Mouse (Mus musculus) embryonic facial prominence, embryonic 11.5 days (tissue): Measurements from ENCODE around the gene Creb3l4. TPM values are rescaled to one million over a fixed set of nuclear protein-coding genes. Genes with fewer than 3 reads are reported as not detected.
A peak's percentile ranks its signal among the peaks of the same experiment; 100 is the strongest.
"Not testable (repeated sequence)": the region's sequence is repeated elsewhere in the genome, so short reads cannot be mapped to it uniquely, and the experiment has no call there.

Experiments
- ATAC-seq: fragments of 200-750 bp; cut with Nextera tagmentation; replicated peaks from 2 replicates; pipeline ENCODE4 v1.8.0; 2017; ENCODE audit warnings: low read depth; ENCODE audit not compliant: insufficient number of reproducible peaks, low FRiP score, low TSS enrichment
- DNase-seq: peaks from one replicate; pipeline ENCODE4 v3.0.0-alpha.2; 2015; ENCODE audit warnings: low spot score
- H3K27ac ChIP-seq: fragments of 300-500 bp; sonication (generic); replicated peaks from 2 replicates; pipeline ENCODE4 v1.5.1; 2014; ENCODE audit warnings: mild to moderate bottlenecking, low read depth, low read length, control low read depth
- H3K27me3 ChIP-seq: fragments of 300-500 bp; sonication (generic); 2 replicates; pipeline ENCODE4 v1.6.1; 2014; ENCODE audit warnings: mild to moderate bottlenecking, low read length, moderate library complexity, mixed read lengths; ENCODE audit not compliant: control insufficient read depth, insufficient read depth
- H3K36me3 ChIP-seq: fragments of 300-500 bp; sonication (generic); replicated peaks from 2 replicates; pipeline ENCODE4 v1.6.1; 2014; ENCODE audit warnings: low read depth, mild to moderate bottlenecking, low read length, moderate library complexity, mixed read lengths; ENCODE audit not compliant: control insufficient read depth, insufficient read depth
- H3K4me1 ChIP-seq: fragments of 300-500 bp; sonication (generic); 2 replicates; pipeline ENCODE4 v1.6.1; 2014; ENCODE audit warnings: low read length, mixed read lengths; ENCODE audit not compliant: control insufficient read depth, insufficient read depth
- H3K4me2 ChIP-seq: fragments of 300-500 bp; sonication (generic); 2 replicates; pipeline ENCODE4 v1.6.1; 2014; ENCODE audit warnings: low read depth, mild to moderate bottlenecking, control low read depth, low read length, moderate library complexity
- H3K4me3 ChIP-seq: fragments of 300-500 bp; sonication (generic); 2 replicates; pipeline ENCODE4 v1.5.1; 2014; ENCODE audit warnings: low read depth, low read length, control low read depth
- H3K9ac ChIP-seq: fragments of 300-500 bp; sonication (generic); replicated peaks from 2 replicates; pipeline ENCODE4 v1.6.1; 2014; ENCODE audit warnings: mild to moderate bottlenecking, control low read depth, low read length
- H3K9me3 ChIP-seq: fragments of 300-500 bp; sonication (generic); replicated peaks from 2 replicates; pipeline ENCODE4 v1.6.1; 2016; ENCODE audit warnings: mild to moderate bottlenecking, low read length, inconsistent platforms, mixed read lengths; ENCODE audit not compliant: control insufficient read depth
- WGBS: fragments of 180-500 bp; shearing (Covaris S2); extraction: QIAGEN DNeasy Blood & Tissue Kit; methylation state at CpG from one replicate; pipeline ENCODE4 v1.1.7; 2014; 5-methylcytosine and 5-hydroxymethylcytosine counted together
- polyA plus RNA-seq: library from polyadenylated mRNA; unstranded; fragments of >200 nt; fragmentation: Nextera tagmentation; extraction: Ambion mirVana; gene quantifications from 2 replicates; pipeline ENCODE4 v1.2.1, GENCODE M21; 2014

Gene Creb3l4
- polyA plus RNA-seq, 1 experiment from 2014 or later: 7.7 TPM

- H3K27me3 ChIP-seq, DNase-seq, H3K36me3 ChIP-seq, H3K27ac ChIP-seq, H3K9me3 ChIP-seq, H3K4me3 ChIP-seq, H3K4me2 ChIP-seq, H3K4me1 ChIP-seq, H3K9ac ChIP-seq: not testable (repeated sequence)
- 86% methylated on average over 1 of the region's 1 CpGs for WGBS
- peak; percentile 7; the same call in 1 of the 2 replicates for ATAC-seq
Observed at GRCm38 (mm10) chr3:90253174-90253573, 9.9 kb upstream of the Creb3l4 start.

DNA sequence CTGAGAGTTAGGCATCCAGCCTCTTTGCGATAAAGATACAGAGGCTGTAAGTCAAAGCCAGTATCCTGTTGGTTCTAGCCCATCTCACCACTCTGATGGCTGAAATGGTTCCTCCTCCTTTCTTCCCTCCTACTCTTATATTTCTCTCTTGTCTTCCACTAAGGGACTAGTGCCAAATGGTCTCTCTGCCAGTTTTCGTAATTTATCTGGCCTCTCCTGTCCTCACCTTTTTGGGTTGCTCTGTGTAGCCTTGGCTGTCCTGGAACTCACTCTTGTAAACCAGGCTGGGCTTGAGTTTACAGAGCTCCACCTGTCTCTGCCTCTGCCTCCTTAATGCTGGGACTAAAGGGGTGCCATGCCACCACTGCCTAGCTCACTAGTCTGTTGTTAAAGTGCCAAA lies 9.3 kb upstream of the Creb3l4 start:
- H3K9ac ChIP-seq, ATAC-seq, H3K27ac ChIP-seq, H3K4me3 ChIP-seq, DNase-seq, H3K4me1 ChIP-seq, H3K9me3 ChIP-seq, H3K4me2 ChIP-seq, H3K27me3 ChIP-seq, H3K36me3 ChIP-seq: not testable (repeated sequence)
- WGBS: 98% methylated on average over 2 of the region's 2 CpGs

DNA sequence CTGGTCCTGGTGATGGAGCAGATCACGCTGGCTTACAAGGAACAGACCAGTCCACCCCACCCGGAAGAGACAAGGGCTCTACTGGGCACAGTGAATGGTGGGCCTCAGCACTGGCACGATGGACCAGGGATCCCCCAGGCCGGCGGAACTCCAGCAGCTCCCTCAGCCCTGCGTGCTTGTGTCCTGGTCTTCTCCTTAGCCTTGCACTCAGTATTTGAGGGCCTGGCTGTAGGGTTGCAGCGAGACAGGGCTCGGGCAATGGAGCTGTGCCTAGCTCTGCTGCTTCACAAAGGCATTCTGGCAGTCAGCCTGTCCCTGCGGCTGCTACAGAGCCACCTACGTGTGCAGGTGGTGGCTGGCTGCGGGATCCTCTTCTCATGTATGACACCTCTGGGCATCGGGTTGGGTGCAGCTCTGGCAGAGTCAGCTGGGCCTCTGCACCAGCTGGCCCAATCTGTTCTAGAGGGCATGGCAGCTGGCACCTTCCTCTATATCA lies 8.5 kb upstream of the Creb3l4 start:
- H3K9me3 ChIP-seq, H3K27me3 ChIP-seq, H3K4me2 ChIP-seq, H3K27ac ChIP-seq, DNase-seq, H3K4me1 ChIP-seq, H3K4me3 ChIP-seq, H3K36me3 ChIP-seq, ATAC-seq, H3K9ac ChIP-seq: not testable (repeated sequence)
- 95% methylated on average over 9 of the region's 12 CpGs for WGBS

DNA sequence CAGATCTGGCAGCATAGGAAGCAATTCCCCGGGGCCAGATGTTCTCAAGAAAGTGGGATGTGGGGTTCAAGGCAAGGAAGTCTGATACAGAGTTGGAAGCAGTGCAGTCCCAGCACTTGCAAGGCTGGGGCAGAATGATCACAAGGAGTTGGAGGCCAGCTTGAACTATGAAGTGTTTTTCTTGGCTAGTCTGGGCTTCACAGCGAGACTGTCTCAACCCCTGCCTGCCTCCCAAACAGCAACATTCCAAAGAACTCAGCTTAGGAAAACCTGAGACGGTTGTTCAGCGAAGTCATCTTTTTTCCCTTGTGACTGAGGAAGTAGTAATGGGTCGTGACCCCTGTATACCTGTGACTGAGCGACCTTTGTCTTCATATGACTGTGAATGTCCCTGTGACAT lies 7.5 kb upstream of the Creb3l4 start:
- ATAC-seq (no peak), DNase-seq (no peak)
- no peaks in the 10 kb centered on the region for H3K36me3 ChIP-seq
- H3K27ac ChIP-seq: no peak overlapping the region
- no peaks in the 10 kb centered on the region for H3K9me3 ChIP-seq
- 82% methylated on average over 6 of the region's 6 CpGs for WGBS
- H3K4me1 ChIP-seq: peaks cover 5% of the 10 kb centered on the region; the same call in 1 of the 2 replicates
- no peak overlapping the region for H3K4me3 ChIP-seq
- no peak overlapping the region for H3K9ac ChIP-seq
- no peaks in the 10 kb centered on the region for H3K27me3 ChIP-seq
- H3K4me2 ChIP-seq: no peak overlapping the region

- WGBS: 6% methylated on average over 10 of the region's 10 CpGs
- Histone ChIP-seq H3K4me1 (no peaks in the 10 kb centered on the region), H3K27ac (peak overlapping the region; percentile 43; the same call in 1 of the 2 replicates), H3K9ac (peak overlapping the region; percentile 73), H3K4me3 (peak overlapping the region; percentile 57), H3K9me3 (no peaks in the 10 kb centered on the region), H3K4me2 (peak overlapping the region; percentile 83), H3K27me3 (no peaks in the 10 kb centered on the region), H3K36me3 (no peaks in the 10 kb centered on the region)
- ATAC-seq (no peak), DNase-seq (peak; percentile 30)
Observed at GRCm38 (mm10) chr3:90248746-90249100, 5.4 kb upstream of the Creb3l4 start.

GRCm38 (mm10) chr3:90247960-90248745 lies 4.8 kb upstream of the Creb3l4 start, which contains the start of gene Slc39a1:
Slc39a1 (plus strand) TSS chr3:90248172.
- H3K4me3 ChIP-seq: peak within 1 kb of the TSS; percentile 57
- H3K36me3 ChIP-seq: no peaks in the 10 kb centered on the region
- H3K4me1 ChIP-seq: no peaks in the 10 kb centered on the region
- no peaks in the 10 kb centered on the region for H3K27me3 ChIP-seq
- ATAC-seq (peak; percentile 89), DNase-seq (peak; percentile 98)
- H3K4me2 ChIP-seq: peak within 1 kb of the TSS; percentile 83
- WGBS: under 1% methylated on average over 44 of the region's 44 CpGs
- H3K9ac ChIP-seq: peak within 1 kb of the TSS; percentile 73
- no peaks in the 10 kb centered on the region for H3K9me3 ChIP-seq
- H3K27ac ChIP-seq: peak within 1 kb of the TSS; percentile 53

DNA sequence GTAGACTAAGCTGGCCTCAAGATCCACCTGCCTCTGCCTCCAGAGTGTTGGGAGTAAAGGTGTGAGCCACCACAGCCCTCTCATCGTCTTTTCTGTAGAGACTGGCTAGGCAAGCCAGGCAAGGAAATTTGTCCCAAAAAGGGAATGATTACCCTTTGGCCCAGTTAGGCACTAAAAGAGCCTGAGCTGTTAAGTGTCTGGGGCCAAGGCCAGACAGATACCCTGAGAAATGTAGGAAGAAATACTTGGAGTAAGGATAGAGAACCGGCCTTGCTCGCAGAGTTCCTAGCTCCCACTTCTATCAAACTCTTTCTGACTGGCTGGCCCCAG lies 4.3 kb upstream of the Creb3l4 start:
- 0% methylated on average over 3 of the region's 3 CpGs for WGBS
- Histone ChIP-seq H3K9ac (peak overlapping the region; percentile 46), H3K27ac (peak overlapping the region; percentile 53), H3K4me1 (no peaks in the 10 kb centered on the region), H3K36me3 (no peaks in the 10 kb centered on the region), H3K9me3 (no peaks in the 10 kb centered on the region), H3K27me3 (no peaks in the 10 kb centered on the region), H3K4me2 (peak overlapping the region; percentile 48), H3K4me3 (peak overlapping the region; percentile 5; the same call in 1 of the 2 replicates)
- ATAC-seq: no peak; the same call in 1 of the 2 replicates
- no peak for DNase-seq

DNA sequence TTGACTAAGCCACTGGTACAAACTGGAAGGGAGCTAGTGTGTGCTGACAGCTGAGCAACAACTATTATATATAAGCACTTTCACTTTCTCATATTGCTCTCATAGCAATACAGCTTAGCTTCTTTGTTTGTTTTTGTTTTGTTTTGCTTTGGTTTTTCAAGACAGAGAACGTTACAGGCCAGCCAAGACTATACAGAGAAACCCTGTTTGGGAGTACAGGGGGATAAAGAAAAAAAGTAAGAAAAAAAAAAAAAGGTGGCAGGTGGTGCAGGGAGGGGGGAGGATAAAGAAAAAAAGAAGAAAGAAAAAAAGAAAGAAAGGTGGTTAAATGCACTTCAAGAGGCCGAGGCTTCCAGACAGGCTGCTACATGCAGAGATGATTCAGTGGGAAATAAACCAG lies 2.1 kb upstream of the Creb3l4 start:
- Histone ChIP-seq H3K27ac (no peak overlapping the region), H3K9ac (no peak overlapping the region), H3K9me3 (no peaks in the 10 kb centered on the region), H3K4me3 (no peak overlapping the region), H3K27me3 (no peaks in the 10 kb centered on the region), H3K4me2 (no peak overlapping the region), H3K36me3 (no peaks in the 10 kb centered on the region), H3K4me1 (no peaks in the 10 kb centered on the region)
- DNase-seq: no peak
- WGBS: 68% methylated on average over 2 of the region's 2 CpGs
- ATAC-seq: no peak
